Mouse (Mus musculus) CD4-positive, CD25-positive, alpha-beta regulatory T cell, adult 2 months (primary cell): Measurements from ENCODE around the gene Acss2.
"Not testable (repeated sequence)": the region's sequence is repeated elsewhere in the genome, so short reads cannot be mapped to it uniquely, and the experiment has no call there.

ENCODE experiments used
- DNase-seq: peaks from one replicate; pipeline ENCODE4 v3.0.0-alpha.2; 2012; ENCODE audit warnings: low read depth, low spot score

The Acss2 gene

GRCm38 (mm10) chr2:155589521-155589920, 71.8 kb downstream of the Acss2 start:
- no peak for DNase-seq

GRCm38 (mm10) chr2:155590876-155591275, 73.1 kb downstream of the Acss2 start:
- DNase-seq, result no peak

GRCm38 (mm10) chr2:155591676-155592075, 73.9 kb downstream of the Acss2 start:
- peak; percentile 26 for DNase-seq

- peak; percentile 93 for DNase-seq
These were observed 74.5 kb downstream of the Acss2 start, which contains the start of gene Gss for GRCm38 (mm10) chr2:155592137-155592853. Gene Gss, minus strand, starts transcription at chr2:155592810.

GRCm38 (mm10) chr2:155592854-155593283, 75.1 kb downstream of the Acss2 start:
- DNase-seq, result no peak

- no peak for DNase-seq
These were observed 77.8 kb downstream of the Acss2 start for GRCm38 (mm10) chr2:155595516-155595915.

- DNase-seq, result no peak
These were observed 86.0 kb downstream of the Acss2 start for GRCm38 (mm10) chr2:155603707-155604106.

GRCm38 (mm10) chr2:155604560-155605235, 87.0 kb downstream of the Acss2 start:
- DNase-seq, result no peak

- not testable (repeated sequence) for DNase-seq
These were observed 87.5 kb downstream of the Acss2 start for GRCm38 (mm10) chr2:155605236-155605589.

- no peak for DNase-seq
These were observed 88.6 kb downstream of the Acss2 start for GRCm38 (mm10) chr2:155606360-155606759.

- DNase-seq, result no peak
These were observed 93.2 kb downstream of the Acss2 start, which contains the start of gene Myh7b for GRCm38 (mm10) chr2:155610978-155611377. Gene Myh7b, plus strand, starts transcription at chr2:155611212.

- DNase-seq, result no peak
These were observed 94.2 kb downstream of the Acss2 start for GRCm38 (mm10) chr2:155611834-155612550.

- DNase-seq, result peak; percentile 83
These were observed 95.6 kb downstream of the Acss2 start for GRCm38 (mm10) chr2:155613326-155613755.

- no peak for DNase-seq
These were observed 96.2 kb downstream of the Acss2 start for GRCm38 (mm10) chr2:155613953-155614352.

GRCm38 (mm10) chr2:155616971-155617370, 99.2 kb downstream of the Acss2 start:
- no peak for DNase-seq

GRCm38 (mm10) chr2:155619817-155620216, 102.1 kb downstream of the Acss2 start:
- DNase-seq, result peak; percentile 86

GRCm38 (mm10) chr2:155622606-155623005, 104.9 kb downstream of the Acss2 start:
- peak; percentile 26 for DNase-seq

GRCm38 (mm10) chr2:155623996-155624395, 106.2 kb downstream of the Acss2 start:
- DNase-seq, result no peak

GRCm38 (mm10) chr2:155624730-155625129, 107.0 kb downstream of the Acss2 start:
- peak; percentile 76 for DNase-seq

GRCm38 (mm10) chr2:155626277-155626676, 108.5 kb downstream of the Acss2 start:
- no peak for DNase-seq

- DNase-seq, result peak; percentile 86
These were observed 109.4 kb downstream of the Acss2 start for GRCm38 (mm10) chr2:155627030-155627738.

- DNase-seq, result no peak
These were observed 110.4 kb downstream of the Acss2 start for GRCm38 (mm10) chr2:155628112-155628511.
